ENCODE assay signal across 8 mouse cellular contexts in the genomic region with DNA sequence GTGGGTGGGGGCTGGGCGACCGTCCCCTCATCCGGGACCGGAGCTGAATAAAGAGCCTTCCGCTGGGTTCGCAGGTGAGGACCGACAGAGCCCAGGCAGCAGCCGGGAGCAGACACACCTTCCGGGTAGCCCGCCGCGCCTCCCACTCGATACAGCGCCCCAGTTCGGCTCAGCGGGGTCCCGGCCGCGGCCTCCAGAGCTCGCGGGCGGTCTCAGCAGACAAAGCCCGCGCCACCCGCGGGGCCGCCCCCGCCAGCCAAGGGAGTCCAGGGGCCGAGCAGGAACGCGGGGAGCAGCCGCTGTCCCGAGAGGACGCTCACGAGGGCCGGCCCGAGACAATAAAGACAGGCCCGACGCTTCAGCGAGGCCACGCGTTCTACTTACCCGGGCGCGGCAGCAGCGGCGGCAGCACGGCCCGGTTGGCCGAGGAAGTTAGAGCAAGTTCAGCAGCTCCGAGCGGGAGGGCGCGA. TPM values are rescaled to one million over a fixed set of nuclear protein-coding genes. Genes with fewer than 3 reads are reported as not detected.
DNase-seq lines count a peak whose midpoint lies in the region; ATAC-seq lines count a peak whose summit lies in the region.

Gene Tspan14, minus strand, starts transcription at position 416 of the 470 bp plus-strand sequence.

- H3K27ac ChIP-seq in neural tube, embryonic 11.5 days (ENCODE audit: low read depth, low read length): peak within 1 kb of the TSS; percentile 83
- peak within 1 kb of the TSS; percentile 81 for H3K27ac ChIP-seq in brown adipose tissue, adult 24 weeks (replicated peaks; ENCODE audit: low read depth, low read length)
- peak within 1 kb of the TSS; percentile 84 for H3K27ac ChIP-seq in heart, embryonic 11.5 days (ENCODE audit: low read depth, low read length)
- peak within 1 kb of the TSS; percentile 93 for H3K27ac ChIP-seq in midbrain, embryonic 15.5 days

- DNase-seq in neural tube, embryonic 11.5 days (ENCODE audit: low spot score): no peak
- DNase-seq in neural tube, embryonic 10.5 days (ENCODE audit: extremely low spot score, low spot score): no peak
- DNase-seq in layer of hippocampus, postnatal 36 days: no peak
- DNase-seq in cerebellum, adult 9-11 months: no peak
- no peak for DNase-seq in kidney, postnatal 10 days

- peak within 1 kb of the TSS; percentile 93 for H3K9ac ChIP-seq in neural tube, embryonic 11.5 days (ENCODE audit: low read length)
- H3K9ac ChIP-seq in heart, embryonic 11.5 days (ENCODE audit: low read depth, low read length): peak within 1 kb of the TSS; percentile 92
- H3K9ac ChIP-seq in midbrain, embryonic 15.5 days: peak within 1 kb of the TSS; percentile 95

- H3K9me3 ChIP-seq in neural tube, embryonic 11.5 days (ENCODE audit: control insufficient read depth, low read length): no peaks in the 10 kb centered on the region
- no peaks in the 10 kb centered on the region for H3K9me3 ChIP-seq in heart, embryonic 11.5 days (replicated peaks; ENCODE audit: control insufficient read depth, low read length)
- H3K9me3 ChIP-seq in midbrain, embryonic 15.5 days: no peaks in the 10 kb centered on the region

- ATAC-seq in neural tube, embryonic 11.5 days (ENCODE audit: insufficient read depth, low FRiP score, low TSS enrichment): no peak
- ATAC-seq in heart, embryonic 11.5 days (replicated peaks; ENCODE audit: insufficient number of reproducible peaks, low FRiP score, low TSS enrichment): peak; percentile 52
- peak; percentile 74 for ATAC-seq in midbrain, embryonic 15.5 days (replicated peaks)

- H3K27me3 ChIP-seq in neural tube, embryonic 11.5 days (ENCODE audit: control insufficient read depth, insufficient read depth, low read length): no peaks in the 10 kb centered on the region
- H3K27me3 ChIP-seq in heart, embryonic 11.5 days (ENCODE audit: control insufficient read depth, insufficient read depth, low read length): no peaks in the 10 kb centered on the region; the same call in 1 of the 2 replicates
- no peaks in the 10 kb centered on the region for H3K27me3 ChIP-seq in midbrain, embryonic 15.5 days (replicated peaks)

- WGBS in neural tube, embryonic 11.5 days: under 1% methylated on average over 46 of the region's 54 CpGs
- under 1% methylated on average over 51 of the region's 54 CpGs for WGBS in heart, embryonic 11.5 days (ENCODE audit: insufficient replicate concordance)
- WGBS in midbrain, embryonic 15.5 days: 0% methylated on average over 50 of the region's 54 CpGs

- peak within 1 kb of the TSS; percentile 89 for H3K4me3 ChIP-seq in neural tube, embryonic 11.5 days (ENCODE audit: low read depth, low read length)
- H3K4me3 ChIP-seq in brown adipose tissue, adult 24 weeks (ENCODE audit: insufficient read depth, low read depth, low read length): peak within 1 kb of the TSS; percentile 87
- H3K4me3 ChIP-seq in heart, embryonic 11.5 days (ENCODE audit: low read depth, low read length): peak within 1 kb of the TSS; percentile 80
- H3K4me3 ChIP-seq in midbrain, embryonic 15.5 days: peak within 1 kb of the TSS; percentile 98

- H3K36me3 ChIP-seq in neural tube, embryonic 11.5 days (ENCODE audit: control insufficient read depth, insufficient read depth, low read length): no peaks in the 10 kb centered on the region
- H3K36me3 ChIP-seq in heart, embryonic 11.5 days (ENCODE audit: control insufficient read depth, insufficient read depth, low read length): no peaks in the 10 kb centered on the region
- H3K36me3 ChIP-seq in midbrain, embryonic 15.5 days (replicated peaks): no peaks in the 10 kb centered on the region

- peak within 1 kb of the TSS; percentile 85 for H3K4me2 ChIP-seq in neural tube, embryonic 11.5 days (ENCODE audit: low read depth)
- peak within 1 kb of the TSS; percentile 85 for H3K4me2 ChIP-seq in heart, embryonic 11.5 days
- peak within 1 kb of the TSS; percentile 89 for H3K4me2 ChIP-seq in midbrain, embryonic 15.5 days

- peaks cover 20% of the 10 kb centered on the region for H3K4me1 ChIP-seq in neural tube, embryonic 11.5 days (ENCODE audit: control insufficient read depth, insufficient read depth, low read length)
- H3K4me1 ChIP-seq in brown adipose tissue, adult 24 weeks (ENCODE audit: control insufficient read depth, insufficient read depth, insufficient read length, low read length): peaks cover 22% of the 10 kb centered on the region
- H3K4me1 ChIP-seq in heart, embryonic 11.5 days (ENCODE audit: control insufficient read depth, insufficient read depth, low read length): peaks cover 33% of the 10 kb centered on the region
- H3K4me1 ChIP-seq in midbrain, embryonic 15.5 days: peaks cover 39% of the 10 kb centered on the region

RNA-seq across cellular contexts. Expression of gene Tspan14, which starts in this region (rescaled TPM):
- 118 and 125 TPM in 2 replicates for polyA plus RNA-seq in neural tube, embryonic 11.5 days (2014; fragmentation: Nextera tagmentation; extraction: Ambion mirVana)
- polyA plus RNA-seq in brown adipose tissue, adult 24 weeks (2012; ENCODE audit: insufficient read depth, insufficient read length, missing spikeins): 27.1 and 43.2 TPM in 2 replicates
- 43.5 and 54.0 TPM in 2 replicates for polyA plus RNA-seq in heart, embryonic 11.5 days (2014; fragmentation: Nextera tagmentation; extraction: Ambion mirVana)
- total RNA-seq in layer of hippocampus, postnatal 36 days (2021): 10 to 100 TPM; 31.4 to 32.6 TPM
- polyA plus RNA-seq in midbrain, embryonic 15.5 days (2015; fragmentation: Nextera tagmentation; extraction: Ambion mirVana): 68.9 and 75.2 TPM in 2 replicates
